Mouse (Mus musculus) olfactory bulb, adult 2 months (tissue): Measurements from ENCODE around the gene Gm10282.

ENCODE experiments used
- CTCF ChIP-seq: fragments of 200-500 bp; IDR thresholded peaks from 2 replicates; pipeline ENCODE4 v1.5.1; 2012; ENCODE audit warnings: low read depth, mild to moderate bottlenecking, low read length, moderate library complexity; ENCODE audit not compliant: insufficient read depth
- POLR2A ChIP-seq: fragments of 200-500 bp; IDR thresholded peaks from 2 replicates; pipeline ENCODE4 v1.6.1; 2012; ENCODE audit warnings: mild to moderate bottlenecking, low read depth, low read length, moderate library complexity; ENCODE audit not compliant: insufficient read depth

- TF ChIP-seq POLR2A (no peak), CTCF (no peak)
Measured at GRCm38 (mm10) chr8:72348956-72349355, 43.9 kb upstream of the Gm10282 start.
